12 mouse cellular contexts compared by ENCODE assay signal in the genomic region with DNA sequence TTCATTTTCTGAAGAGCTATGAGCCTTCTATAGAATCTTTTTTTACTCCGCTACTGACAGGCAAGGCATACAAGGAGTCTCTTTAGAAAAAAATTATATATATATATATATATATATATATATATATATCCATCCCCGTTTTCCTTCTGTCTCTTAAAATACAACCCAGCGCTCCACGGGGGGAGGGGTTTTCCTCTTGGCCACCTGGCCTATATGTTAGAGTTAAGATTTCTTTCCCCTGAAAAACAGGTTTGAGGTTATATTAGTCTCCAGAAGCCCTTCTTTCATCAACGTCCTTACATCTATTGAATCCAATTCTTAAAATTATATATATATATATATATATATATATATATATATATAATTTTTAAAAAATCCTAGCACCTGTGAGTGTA. TPM values are rescaled to one million over a fixed set of nuclear protein-coding genes. Genes with fewer than 3 reads are reported as not detected.
DNase-seq lines count a peak whose midpoint lies in the region; ATAC-seq and TF ChIP-seq lines count a peak whose summit lies in the region.
"Had no signal": no experiment of that assay in that cellular context is flagged by ENCODE, and none has a peak within 500 bp of the region (broad histone marks: within the 10 kb centered on the region; RNA-seq: fewer than 3 reads in every experiment).

No protein-coding gene starts in this region.

- intact Hi-C loops in left cerebral cortex, postnatal 10 days (cut with DNase I) = loop anchor here (10.0 kb wide), 2 partner anchors 349 to 1869 kb away; no protein-coding TSS in a partner anchor

- peak; percentile 36 to 47 for DNase-seq in left cerebral cortex, postnatal 10 days (ENCODE audit: extremely low spot score in 1 of 2, low spot score in 2 of 2)
- no peak for DNase-seq in left cerebral cortex, adult 18-20 months (ENCODE audit: low spot score in 2 of 2)
- no peak for DNase-seq in hindbrain, embryonic 10.5 days (ENCODE audit: low spot score)
- DNase-seq in midbrain, postnatal 0 days (ENCODE audit: low spot score) = peak; percentile 31
- no peak for DNase-seq in ovary, postnatal 36 days (ENCODE audit: low spot score)
- no peak for DNase-seq in adrenal gland, postnatal 4 days (ENCODE audit: low spot score in 2 of 2)
- DNase-seq: kidney, postnatal 25 days; liver, postnatal 0 days had no signal

- no peak overlapping the region for H3K27ac ChIP-seq in forebrain, embryonic 12.5 days
- H3K27ac ChIP-seq in hindbrain, embryonic 10.5 days = no peak overlapping the region
- peak overlapping the region; percentile 57; the same call in 1 of the 2 replicates for H3K27ac ChIP-seq in midbrain, postnatal 0 days (ENCODE audit: low read depth, low read length)

- H3K36me3 ChIP-seq in forebrain, embryonic 12.5 days (replicated peaks) = no peaks in the 10 kb centered on the region
- H3K36me3 ChIP-seq in hindbrain, embryonic 10.5 days = no peaks in the 10 kb centered on the region
- no peaks in the 10 kb centered on the region for H3K36me3 ChIP-seq in midbrain, postnatal 0 days (ENCODE audit: insufficient read depth, low read length)

- peak overlapping the region; percentile 86 for H3K4me2 ChIP-seq in forebrain, embryonic 12.5 days
- H3K4me2 ChIP-seq in midbrain, postnatal 0 days (ENCODE audit: low read depth, low read length, poor library complexity, severe bottlenecking) = peak overlapping the region; percentile 55

- no peak overlapping the region for H3K9ac ChIP-seq in forebrain, embryonic 12.5 days
- peak overlapping the region; percentile 82; the same call in 1 of the 2 replicates for H3K9ac ChIP-seq in midbrain, postnatal 0 days (replicated peaks; ENCODE audit: low read length, poor library complexity, severe bottlenecking)
- H3K9ac ChIP-seq: liver, postnatal 0 days had no signal

- TF ChIP-seq CTCF in midbrain, postnatal 0 days (IDR thresholded peaks at IDR 0.05) = no peak

- WGBS in forebrain, embryonic 12.5 days = 37% methylated on average over 5 of the region's 5 CpGs
- WGBS in hindbrain, embryonic 10.5 days = 31% methylated on average over 5 of the region's 5 CpGs
- WGBS in midbrain, postnatal 0 days = 22% methylated on average over 5 of the region's 5 CpGs

- peaks cover 9% of the 10 kb centered on the region for H3K4me1 ChIP-seq in forebrain, embryonic 12.5 days
- peaks cover 16% of the 10 kb centered on the region for H3K4me1 ChIP-seq in hindbrain, embryonic 10.5 days (replicated peaks)
- H3K4me1 ChIP-seq in midbrain, postnatal 0 days (ENCODE audit: insufficient read depth, low read length) = no peaks in the 10 kb centered on the region

- H3K27me3 ChIP-seq in forebrain, embryonic 12.5 days = peaks cover 20% of the 10 kb centered on the region
- H3K27me3 ChIP-seq in hindbrain, embryonic 10.5 days (ENCODE audit: insufficient read depth, poor library complexity, severe bottlenecking) = peaks cover 52% of the 10 kb centered on the region
- H3K27me3 ChIP-seq in midbrain, postnatal 0 days (ENCODE audit: insufficient read depth, low read length) = no peaks in the 10 kb centered on the region

- no peak for ATAC-seq in forebrain, embryonic 12.5 days (ENCODE audit: low FRiP score)
- ATAC-seq in midbrain, postnatal 0 days (ENCODE audit: low FRiP score) = no peak
- ATAC-seq: liver, postnatal 0 days had no signal

- H3K4me3 ChIP-seq in forebrain, embryonic 12.5 days (replicated peaks) = peak overlapping the region; percentile 65
- H3K4me3 ChIP-seq in hindbrain, embryonic 10.5 days = peak overlapping the region; percentile 67
- peak overlapping the region; percentile 71 for H3K4me3 ChIP-seq in midbrain, postnatal 0 days (ENCODE audit: low read depth, low read length)

- no peaks in the 10 kb centered on the region for H3K9me3 ChIP-seq in forebrain, embryonic 12.5 days
- no peaks in the 10 kb centered on the region for H3K9me3 ChIP-seq in hindbrain, embryonic 10.5 days
- H3K9me3 ChIP-seq in midbrain, postnatal 0 days (ENCODE audit: low read length) = no peaks in the 10 kb centered on the region

RNA-seq across cellular contexts. Expression of a gene that starts 1.6 kb away (rescaled TPM):
- total RNA-seq in left cerebral cortex, postnatal 10 days (2021) = 10 to 100 TPM; 66.2 to 68.2 TPM
- total RNA-seq in left cerebral cortex, adult 18-20 months (2021) = 10 to 100 TPM; 56.8 to 64.3 TPM
- polyA plus RNA-seq in forebrain, embryonic 12.5 days (2016; fragmentation: Nextera tagmentation; extraction: Ambion mirVana) = 3.4 and 4.9 TPM in 2 replicates
- 0.71 and 1.8 TPM in 2 replicates for polyA plus RNA-seq in hindbrain, embryonic 10.5 days (2016; fragmentation: Nextera tagmentation; extraction: Ambion mirVana)
- 31.9 and 38.8 TPM in 2 replicates for total RNA-seq in midbrain, postnatal 0 days (2014; rRNA removed)
- 22.4 and 23.0 TPM in 2 replicates for polyA plus RNA-seq in midbrain, postnatal 0 days (2015; fragmentation: Nextera tagmentation; extraction: Ambion mirVana)
- under 1 TPM; 0.20 to 0.42 TPM for total RNA-seq in adrenal gland, postnatal 4 days (2021)
- total RNA-seq: granulocyte monocyte progenitor cell, adult 5-6 weeks; hematopoietic stem cell, adult 5-6 weeks; megakaryocyte progenitor cell, adult 5-6 weeks had no signal
- polyA plus RNA-seq: liver, postnatal 0 days had no signal

Comparison
In these comparisons a context has a peak if more than half of its experiments do, and no peak if none do; other contexts are left out.
1. DNase-seq: peak in left cerebral cortex, postnatal 10 days (2 of 2) and midbrain, postnatal 0 days (single experiment); none in left cerebral cortex, adult 18-20 months (0 of 2), hindbrain, embryonic 10.5 days (single experiment), ovary, postnatal 36 days (single experiment) and adrenal gland, postnatal 4 days (0 of 2).
2. RNA of a gene that starts 1.6 kb away (total RNA-seq): 66.2 to 68.2 TPM in left cerebral cortex, postnatal 10 days, 56.8 to 64.3 TPM in left cerebral cortex, adult 18-20 months and 31.9 to 38.8 TPM in midbrain, postnatal 0 days; 0.20 to 0.42 TPM in adrenal gland, postnatal 4 days; every median in the first group is over 10 times any median in the second.
3. Peak in every context shown above with its lines, with median percentiles within 50 percentile points of each other: H3K4me3 ChIP-seq.